Mouse (Mus musculus): ENCODE results near the gene Slc24a4.

Gene Slc24a4

DNA sequence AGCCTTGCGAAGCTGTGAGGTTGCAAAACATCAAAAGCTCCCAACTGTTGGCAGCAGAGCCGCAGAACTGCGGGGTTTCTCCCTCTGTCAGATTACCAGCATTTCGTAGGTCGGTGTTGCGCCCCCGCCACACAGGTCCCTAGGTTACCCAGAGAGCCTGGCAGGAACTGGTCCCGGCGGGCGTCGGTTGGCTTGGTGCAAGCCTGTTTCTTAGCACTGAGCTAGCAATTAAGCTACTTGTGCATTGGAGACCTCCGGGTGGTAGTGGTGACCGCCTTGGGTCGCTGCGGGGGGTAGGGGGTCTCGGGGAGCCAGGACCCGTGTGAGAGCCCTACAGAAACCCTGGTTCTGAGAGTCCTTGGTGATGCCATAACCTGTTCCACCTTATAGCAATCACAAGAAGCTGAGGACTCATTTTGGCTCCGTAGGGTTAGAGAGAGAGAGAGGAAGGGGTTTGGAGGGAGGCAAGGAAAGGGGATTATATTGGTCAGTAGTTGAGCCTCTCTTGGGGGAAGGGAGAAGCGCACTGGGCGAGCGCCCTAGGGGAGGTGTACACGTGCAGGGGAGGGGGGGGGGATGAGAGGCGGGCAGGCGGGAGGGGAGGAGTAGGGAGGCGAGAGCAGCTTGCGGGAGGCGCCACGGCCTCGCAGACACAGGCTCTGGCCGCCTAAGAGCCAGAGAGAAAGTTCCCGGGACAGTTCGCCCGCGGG is at the start of gene Slc24a4:
Gene Slc24a4, plus strand, starts transcription at position 653 of the 710 bp plus-strand sequence.
- in situ Hi-C loops (cut with MboI; ENCODE audit: low sequenced_read_pairs) = no loop called here

DNA sequence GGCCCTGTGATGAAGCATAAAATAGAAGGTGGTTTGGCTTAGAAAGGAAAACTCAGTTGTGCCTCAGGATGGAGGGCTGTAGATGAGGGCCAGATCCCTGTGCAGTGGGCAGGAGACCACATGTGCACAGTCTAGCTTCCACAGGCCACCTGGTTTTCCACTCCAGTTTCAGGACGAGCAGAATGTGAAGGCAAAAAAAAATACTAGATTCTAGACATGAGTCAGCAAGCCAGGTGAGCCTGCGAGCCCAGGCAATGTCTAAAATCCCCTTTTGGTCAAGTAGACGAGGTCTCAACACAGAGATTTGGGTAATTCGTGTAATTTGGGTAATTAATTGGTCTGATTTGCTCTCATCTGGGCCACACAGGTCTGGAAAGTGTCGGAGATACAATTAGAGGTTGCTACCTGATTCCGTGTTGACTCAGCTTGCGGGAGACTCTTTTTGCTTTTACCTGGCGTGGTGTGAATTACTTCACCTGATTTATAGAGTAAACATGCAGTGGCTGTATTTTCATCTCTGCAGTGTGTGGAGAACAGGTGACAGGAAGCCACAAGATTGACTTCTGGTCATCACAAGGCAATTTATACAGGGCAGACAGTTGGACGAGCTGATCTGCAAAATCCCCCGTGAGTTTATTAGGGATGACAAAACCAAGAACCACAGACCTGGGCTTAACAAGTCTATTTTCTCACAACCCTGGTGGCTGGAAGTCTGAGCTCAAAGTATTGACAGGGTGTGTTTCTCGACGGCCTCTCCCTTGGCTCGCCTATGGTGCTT is 45.7 kb upstream of the Slc24a4 start:
- in situ Hi-C loops (cut with MboI; ENCODE audit: low sequenced_read_pairs) = no loop called here

DNA sequence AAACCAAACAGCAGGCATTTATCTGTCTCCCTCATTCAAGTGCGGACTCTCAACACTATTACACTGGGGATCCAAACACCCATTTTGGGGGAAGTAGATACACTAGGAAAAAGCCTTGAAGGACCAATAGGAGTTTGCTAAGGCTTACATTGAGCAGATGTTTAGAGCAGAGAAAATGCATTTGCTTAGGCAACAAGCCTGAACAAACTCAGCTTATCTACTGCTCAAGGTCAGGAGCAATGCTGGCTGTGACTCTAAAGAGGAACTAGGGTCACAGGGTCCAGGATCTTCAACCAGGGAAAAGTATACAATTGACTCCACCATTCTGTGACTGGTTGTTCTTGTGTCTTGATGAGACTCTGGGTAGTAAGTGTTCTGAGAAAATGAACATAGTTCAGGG is 38.0 kb upstream of the Slc24a4 start:
- in situ Hi-C loops (cut with MboI; ENCODE audit: low sequenced_read_pairs) = no loop called here

DNA sequence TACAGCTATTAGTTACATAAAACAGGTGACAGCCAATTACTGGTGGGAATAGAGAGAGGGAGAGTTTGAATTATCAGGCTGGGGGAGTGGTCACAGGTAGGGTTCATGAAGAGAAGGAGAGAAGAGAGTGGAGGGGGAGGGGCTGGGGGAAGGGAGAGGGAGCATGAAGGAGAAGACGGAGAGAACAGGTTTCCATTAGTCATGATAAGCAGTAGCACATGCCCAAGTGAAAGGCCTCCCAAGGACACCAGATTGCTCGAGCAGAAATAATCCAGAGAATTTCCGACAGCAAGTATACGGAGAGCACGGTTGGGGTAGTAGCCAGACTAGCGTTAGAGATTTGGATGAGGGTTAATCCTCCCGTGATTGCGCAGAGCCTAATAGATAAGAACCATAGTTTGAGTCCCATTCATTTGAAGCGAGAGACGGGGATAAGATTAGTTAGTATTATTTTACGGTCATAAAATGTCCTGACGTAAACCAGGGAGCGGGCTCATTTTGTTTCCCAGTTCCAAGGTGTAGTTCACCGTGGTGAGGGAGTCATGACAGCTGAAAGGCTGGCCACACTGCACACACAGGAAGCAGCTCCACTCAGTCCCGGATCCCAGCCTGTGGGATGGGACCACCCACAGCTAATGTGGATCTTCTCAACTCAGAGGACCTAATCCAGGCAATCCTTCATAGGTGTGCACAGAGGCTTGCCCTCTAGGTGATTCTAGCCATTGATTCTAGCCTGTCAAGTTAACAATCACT is 36.0 kb upstream of the Slc24a4 start:
- in situ Hi-C loops (cut with MboI; ENCODE audit: low sequenced_read_pairs) = no loop called here

DNA sequence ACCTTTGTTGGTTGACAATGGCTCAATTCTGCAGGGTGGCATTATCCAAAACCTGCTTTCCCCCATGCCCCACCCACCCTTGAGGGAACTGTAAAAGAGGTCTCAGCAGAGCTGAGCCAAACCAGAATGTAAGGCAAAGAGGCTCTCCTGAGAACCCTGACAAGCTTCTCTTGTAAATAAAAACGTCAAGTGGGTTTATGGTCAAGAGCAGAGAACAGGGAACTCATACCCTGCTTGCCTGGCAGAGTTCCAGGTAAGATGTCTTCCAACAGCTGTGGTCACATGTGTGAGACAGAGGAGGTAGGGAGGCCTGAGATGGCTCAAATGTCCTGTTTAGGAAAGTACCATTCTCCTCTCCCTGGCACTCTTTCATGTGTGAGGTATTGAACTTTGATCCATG is 22.5 kb upstream of the Slc24a4 start:
- in situ Hi-C loops (cut with MboI; ENCODE audit: low sequenced_read_pairs) = no loop called here

DNA sequence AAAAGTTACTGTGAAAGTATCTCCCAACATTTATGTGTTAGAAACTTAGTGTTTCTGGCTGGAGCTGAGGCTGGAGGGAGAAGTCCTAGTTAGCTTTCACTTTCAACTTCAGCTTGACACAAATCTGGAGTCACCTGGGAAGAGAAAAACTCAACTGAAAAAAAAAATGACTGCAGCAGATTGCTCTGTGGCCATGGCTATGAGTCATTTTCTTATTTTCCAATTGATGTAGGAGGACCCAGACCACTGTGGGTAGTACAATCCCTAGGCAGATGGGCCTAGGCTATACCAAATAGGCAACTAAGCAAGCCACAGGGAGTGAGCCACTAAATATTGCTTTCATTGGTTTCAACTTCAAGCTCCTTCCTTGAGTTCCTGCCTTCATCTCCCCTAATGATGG is 19.7 kb upstream of the Slc24a4 start:
- in situ Hi-C loops (cut with MboI; ENCODE audit: low sequenced_read_pairs) = no loop called here

DNA sequence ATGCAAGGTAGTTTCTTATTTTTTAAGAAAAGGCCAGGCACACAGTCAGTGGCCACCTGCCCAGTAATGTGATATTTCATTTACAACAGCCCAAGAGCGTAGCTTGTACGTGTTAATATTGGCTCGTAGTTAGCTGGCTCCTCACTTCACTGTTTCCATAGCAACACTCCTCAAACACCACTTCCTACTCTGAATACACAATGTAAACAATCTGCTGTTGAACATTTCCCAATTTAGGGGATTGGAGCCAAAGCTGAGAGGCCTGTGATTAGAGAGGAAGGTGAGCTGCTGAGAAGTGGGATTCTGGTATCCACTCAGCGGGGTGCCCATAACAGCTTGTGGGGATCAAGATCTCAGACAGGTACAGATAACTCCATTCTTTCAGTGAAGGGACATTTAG is 16.0 kb upstream of the Slc24a4 start:
- in situ Hi-C loops (cut with MboI; ENCODE audit: low sequenced_read_pairs) = no loop called here

DNA sequence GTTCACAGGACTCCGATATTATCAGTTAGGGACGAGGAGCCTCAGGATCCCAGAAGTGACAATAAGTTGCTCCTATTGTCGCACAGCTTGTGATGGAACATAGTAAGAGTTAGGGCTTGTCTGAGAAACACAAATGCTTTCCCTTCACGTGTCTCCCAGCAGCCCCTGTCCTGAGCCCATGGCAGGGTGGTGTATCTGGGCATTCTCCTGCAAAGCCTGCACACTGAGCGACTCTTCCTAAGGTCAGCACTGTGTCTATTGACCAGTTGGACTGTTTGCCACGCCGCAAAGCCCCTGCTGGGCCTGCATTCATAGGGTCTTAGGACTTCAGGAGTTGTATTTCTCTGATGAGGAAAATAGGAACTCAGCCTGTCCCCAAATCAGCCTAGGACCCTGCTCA is 15.6 kb upstream of the Slc24a4 start:
- in situ Hi-C loops (cut with MboI; ENCODE audit: low sequenced_read_pairs) = no loop called here

DNA sequence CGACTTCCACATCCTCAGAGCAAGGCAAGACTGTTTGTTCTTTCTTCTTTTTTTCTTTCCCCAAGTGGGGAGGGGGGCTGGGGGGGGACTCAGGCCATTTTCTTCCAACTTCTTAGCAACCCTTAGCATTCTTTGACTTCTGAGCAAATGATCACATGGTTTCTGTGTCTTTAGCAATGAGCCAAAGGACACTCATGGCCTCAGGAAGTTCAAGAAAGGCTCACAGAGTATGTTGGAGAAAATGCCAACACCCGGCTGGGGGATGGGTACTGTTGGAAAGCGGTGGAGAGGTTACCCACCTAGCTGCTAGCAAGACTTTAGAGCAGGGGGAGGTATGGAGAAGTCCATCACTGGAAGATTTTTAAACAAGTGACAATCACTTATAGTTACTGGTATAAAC is 15.1 kb upstream of the Slc24a4 start:
- in situ Hi-C loops (cut with MboI; ENCODE audit: low sequenced_read_pairs) = no loop called here

DNA sequence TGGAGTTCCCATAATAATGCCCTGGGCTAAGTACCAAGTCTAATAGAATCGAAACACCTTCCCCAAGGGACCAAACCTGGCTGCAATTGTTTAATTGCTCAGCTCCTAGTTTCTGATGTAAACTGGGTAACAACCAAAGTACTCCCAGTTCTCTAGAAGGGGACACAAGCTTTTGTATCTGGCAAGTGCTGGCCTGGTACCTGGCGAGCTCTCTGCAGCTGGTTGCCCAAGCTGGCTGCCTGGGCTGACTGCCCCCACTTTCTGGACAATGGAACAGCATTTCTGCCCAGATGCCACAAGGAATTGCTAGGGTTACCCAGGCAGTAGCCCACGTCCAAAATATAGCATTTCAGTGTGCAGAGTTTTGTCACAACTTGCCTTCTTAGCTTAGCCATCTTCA is 12.0 kb upstream of the Slc24a4 start:
- in situ Hi-C loops (cut with MboI; ENCODE audit: low sequenced_read_pairs) = no loop called here

DNA sequence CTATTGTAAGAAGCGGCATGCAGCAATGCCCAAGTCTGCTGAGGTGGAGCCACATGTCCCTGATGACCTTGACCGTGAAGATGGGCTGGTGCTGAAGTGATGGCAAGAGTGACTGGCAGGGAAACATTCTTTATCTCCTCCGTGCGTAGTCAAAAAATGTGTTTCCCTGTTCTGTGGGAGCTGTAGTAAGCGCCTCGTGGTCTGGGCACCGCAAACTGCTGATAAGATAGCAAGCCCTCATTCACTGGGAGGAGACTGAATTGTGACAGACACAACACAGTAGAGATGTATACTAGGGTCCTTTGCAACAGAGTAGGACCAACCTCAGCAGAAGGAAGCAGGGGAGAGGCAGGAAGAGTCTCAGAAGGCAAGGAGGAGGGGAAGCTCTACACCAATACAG is 10.5 kb upstream of the Slc24a4 start:
- in situ Hi-C loops (cut with MboI; ENCODE audit: low sequenced_read_pairs) = no loop called here

DNA sequence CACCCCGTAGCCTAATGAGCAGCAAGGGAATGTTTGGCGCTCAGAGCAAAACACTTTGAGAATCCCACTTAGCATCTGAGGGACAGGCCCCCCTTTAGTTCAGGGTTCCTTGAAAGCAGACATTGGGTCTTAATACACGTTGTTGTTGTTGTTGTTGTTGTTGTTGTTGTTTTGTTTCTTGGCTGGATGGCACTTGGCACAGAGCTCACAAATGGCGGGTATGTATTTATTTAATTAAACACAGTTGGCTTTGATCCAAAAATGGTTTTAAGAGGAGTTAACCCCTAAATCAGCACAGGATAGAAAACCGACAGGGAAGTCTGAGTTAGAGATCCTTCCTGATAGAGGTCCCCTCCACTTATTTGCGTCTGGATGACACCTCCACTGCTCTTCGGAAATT is 932 bp upstream of the Slc24a4 start:
- in situ Hi-C loops (cut with MboI; ENCODE audit: low sequenced_read_pairs) = no loop called here

DNA sequence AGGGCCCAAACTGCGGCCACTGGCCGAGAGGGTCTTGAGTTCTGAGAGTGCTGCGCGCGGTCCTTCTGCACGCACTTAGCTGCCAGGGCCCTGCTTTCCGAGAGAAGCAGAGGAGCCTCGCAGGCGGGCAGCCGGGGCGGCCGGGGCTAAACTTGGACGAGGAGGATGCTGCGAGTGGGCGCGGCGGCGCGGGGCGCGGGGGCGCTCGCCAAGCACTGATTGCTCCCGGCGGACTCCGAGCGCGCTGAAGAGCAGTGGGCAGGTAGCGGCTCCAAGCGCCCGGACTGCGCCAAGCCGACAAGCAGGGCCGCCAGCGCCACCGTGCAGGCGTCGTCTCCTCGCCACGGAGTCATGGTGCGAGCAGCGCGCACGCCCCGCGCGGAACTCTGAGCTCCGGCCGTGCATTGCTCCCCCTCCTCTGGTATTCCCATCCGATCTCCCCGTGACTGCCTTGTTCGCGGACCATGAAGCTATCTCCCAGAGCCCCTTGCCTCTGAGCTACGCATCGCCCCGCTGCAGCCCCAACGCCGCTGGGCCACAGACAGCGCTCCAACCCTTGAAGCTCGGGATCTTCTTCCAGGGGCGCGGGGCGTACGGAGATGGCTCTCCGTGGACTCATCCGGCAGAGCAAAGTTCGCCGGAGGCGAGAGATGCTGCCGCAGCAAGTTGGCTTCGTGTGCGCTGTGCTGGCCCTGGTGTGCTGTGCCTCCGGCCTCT is 416 bp downstream of the Slc24a4 start:
- in situ Hi-C loops (cut with MboI; ENCODE audit: low sequenced_read_pairs) = no loop called here

DNA sequence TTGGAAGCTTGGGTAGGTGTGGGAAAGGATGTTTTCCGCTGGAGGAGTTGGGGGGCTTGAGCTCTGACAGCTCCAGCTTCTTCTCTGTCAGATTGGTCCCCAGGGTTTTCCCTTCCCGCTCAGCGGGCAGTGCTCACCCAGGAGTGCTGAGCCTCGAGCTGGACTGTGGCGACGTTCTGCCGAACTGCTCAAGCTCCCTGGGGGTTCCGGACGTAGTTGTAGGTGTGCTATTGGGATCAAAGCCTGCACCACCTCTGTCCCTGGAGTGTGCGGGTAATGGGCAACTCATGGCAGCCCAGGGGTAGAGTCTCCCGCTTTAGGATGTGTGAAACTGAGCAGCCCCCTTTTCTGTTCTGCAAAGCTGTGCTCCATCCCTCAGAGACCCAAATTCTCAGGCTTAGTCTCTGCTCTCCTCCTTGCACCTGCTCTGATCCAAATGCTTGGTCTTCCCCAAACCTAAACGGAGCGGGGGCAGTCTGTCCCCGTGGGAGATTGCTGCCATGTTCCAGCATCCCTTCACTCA is 1.0 kb downstream of the Slc24a4 start:
- in situ Hi-C loops (cut with MboI; ENCODE audit: low sequenced_read_pairs) = no loop called here

DNA sequence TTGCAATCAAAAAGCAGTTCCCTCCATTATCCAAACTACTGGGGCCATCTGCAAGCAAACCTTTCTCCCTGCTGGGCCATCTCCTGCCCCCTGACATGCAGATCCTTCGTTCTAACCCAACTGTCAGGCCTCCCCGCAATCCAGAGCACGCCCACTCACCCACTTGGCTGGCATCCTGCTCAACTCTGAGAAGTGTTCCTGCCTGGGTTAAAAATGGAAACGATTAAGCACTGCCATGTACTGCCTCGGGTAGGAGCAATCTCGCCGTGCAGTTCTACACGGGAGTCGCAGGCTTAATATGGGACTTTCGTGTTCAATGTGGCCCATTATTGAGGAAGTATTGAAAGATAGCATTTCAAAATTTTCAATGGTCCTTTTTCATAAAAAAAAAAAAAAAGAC is 11.2 kb downstream of the Slc24a4 start:
- in situ Hi-C loops (cut with MboI; ENCODE audit: low sequenced_read_pairs) = no loop called here

DNA sequence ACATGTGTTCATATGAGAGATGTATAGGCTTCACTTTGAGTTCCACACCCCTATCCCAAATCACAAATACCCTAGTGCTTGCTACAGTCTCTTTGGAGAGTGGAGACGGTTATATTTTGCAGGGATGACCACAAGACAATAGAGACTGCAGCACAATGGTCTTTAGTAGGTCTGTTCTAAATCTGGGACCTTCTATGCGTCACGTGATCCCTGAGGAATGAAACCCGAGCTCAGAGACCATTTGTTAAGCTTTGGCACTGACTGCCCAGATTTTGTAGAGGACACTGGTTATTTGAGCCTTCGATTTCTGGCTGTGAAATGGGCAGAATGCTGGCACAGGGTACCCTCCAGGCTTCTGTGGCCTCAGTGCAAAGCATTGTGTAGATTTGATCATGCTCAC is 12.8 kb downstream of the Slc24a4 start:
- in situ Hi-C loops (cut with MboI; ENCODE audit: low sequenced_read_pairs) = no loop called here

DNA sequence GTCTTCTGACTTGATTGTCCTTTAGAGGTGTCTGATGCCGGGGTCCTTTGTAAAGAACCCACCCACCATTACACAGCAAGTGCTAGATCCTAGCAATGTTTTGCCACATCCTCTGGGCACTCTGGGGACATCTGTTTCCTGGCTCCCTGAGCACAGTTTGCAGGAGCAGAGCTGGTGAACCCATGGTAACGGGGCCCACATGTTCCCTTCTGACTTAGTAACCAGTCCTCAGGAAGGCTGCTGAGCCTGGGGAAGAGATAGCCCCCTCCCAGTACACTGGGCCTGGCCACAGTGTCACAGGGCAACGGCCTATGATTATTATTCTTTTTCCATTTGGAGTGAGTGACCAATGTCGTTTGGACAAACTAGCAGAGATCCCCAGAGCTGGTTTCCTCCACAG is 19.1 kb downstream of the Slc24a4 start:
- in situ Hi-C loops (cut with MboI; ENCODE audit: low sequenced_read_pairs) = no loop called here

DNA sequence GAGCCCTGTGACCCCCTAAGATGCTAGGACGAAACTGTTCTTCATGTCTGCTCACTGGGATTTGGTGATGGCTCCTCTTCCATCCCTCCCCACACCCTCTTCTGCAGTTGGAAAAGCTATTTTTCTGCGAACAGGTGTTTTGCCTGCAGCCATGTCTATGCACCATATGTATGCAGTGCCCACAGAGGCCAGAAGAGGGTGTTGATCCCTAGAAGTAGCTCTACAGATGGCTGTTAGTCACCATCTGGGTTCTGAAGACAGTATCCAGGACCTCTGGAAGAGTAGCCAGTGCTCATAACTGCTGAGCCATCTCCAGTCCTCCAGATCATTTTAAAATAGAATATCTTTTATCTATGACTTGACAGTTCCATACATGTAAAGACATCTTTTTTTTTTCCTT is 20.2 kb downstream of the Slc24a4 start:
- in situ Hi-C loops (cut with MboI; ENCODE audit: low sequenced_read_pairs) = no loop called here

DNA sequence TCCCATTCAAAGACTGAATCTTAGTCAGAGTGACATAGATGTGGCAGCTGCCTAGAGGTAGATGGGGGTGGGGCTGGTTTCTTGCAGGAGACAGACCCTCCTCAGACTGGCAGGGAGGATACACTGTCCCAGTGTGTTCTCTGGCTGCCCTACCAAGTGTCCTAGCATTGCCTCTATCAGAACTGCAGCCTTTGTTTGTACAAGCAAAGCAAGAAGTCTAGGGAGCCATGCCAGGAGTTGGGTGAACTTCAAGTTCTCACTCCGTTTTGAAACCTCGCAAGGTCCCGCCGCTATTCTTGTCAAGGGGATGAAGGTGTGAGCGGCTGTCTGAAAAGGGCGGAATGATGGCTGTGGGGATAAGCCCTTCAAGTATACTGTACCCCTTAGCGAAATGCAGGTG is 22.7 kb downstream of the Slc24a4 start:
- in situ Hi-C loops (cut with MboI; ENCODE audit: low sequenced_read_pairs) = no loop called here

DNA sequence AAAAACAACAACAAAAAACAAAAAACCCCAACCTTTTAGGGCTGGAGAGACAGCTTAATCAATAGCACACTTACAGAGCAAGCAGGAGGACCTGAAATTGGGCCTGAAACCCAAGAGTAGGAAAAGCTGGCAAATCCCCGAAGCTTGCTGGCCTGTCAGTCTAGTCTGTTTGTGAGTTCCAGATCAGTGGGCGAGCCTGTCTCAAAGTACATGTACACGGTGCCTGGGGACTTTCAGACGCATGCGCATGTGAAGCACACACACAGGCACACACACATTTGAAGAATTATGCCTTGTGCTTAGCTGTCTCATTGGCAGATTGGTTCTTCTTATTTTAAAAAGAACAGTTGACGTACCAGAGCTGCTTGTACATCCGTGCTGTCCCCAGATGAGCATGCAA is 25.3 kb downstream of the Slc24a4 start:
- in situ Hi-C loops (cut with MboI; ENCODE audit: low sequenced_read_pairs) = no loop called here

DNA sequence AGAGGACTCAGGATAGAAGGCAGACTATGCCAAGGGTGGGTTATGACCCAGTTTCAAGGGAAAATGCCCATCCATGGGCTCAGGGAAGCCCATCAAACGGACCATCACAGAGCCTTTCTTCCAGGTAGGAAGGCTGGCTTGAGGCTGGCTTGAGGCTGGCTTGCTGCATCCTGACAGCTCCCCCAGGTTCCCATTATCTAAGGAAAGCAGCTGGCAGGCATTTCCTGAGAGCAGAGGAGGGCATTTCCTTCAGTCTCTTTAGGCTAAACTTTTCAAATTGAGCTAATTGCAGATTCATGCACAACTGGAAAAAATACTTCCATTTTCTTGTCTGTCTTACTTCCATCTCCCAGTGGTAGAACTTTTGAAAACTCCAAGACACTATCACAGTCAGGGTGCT is 26.3 kb downstream of the Slc24a4 start:
- in situ Hi-C loops (cut with MboI; ENCODE audit: low sequenced_read_pairs) = no loop called here

Data from CH12F3 (cell line).